Mouse (Mus musculus): ENCODE data around the gene Lrp1. TPM values are rescaled to one million over a fixed set of nuclear protein-coding genes. Genes with fewer than 3 reads are reported as not detected.
A peak's percentile ranks its signal among the peaks of the same experiment; 100 is the strongest.

Lrp1 gene
- polyA plus RNA-seq, 2 experiments: 146 to 261 TPM

DNA sequence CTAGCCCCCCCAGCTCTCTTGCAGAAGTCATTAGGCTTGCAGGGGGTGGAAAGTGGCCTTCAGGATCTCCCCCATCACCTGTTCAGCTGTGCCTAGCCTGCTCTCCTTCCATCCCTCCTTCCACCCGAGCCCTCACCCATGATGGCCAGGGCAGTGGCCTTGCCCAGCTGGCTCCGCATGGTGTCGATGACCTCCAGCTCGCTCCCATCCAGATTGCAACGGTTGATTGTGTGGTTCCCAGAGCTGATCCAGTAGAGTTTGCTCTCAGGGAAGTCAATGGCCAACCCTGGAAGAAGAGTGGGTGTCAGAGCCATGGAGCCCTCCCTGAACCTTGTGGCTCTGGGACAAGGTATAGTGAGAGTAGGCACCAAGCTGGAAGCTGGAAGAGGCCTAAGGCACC lies 48.7 kb downstream of the Lrp1 start:
- WGBS: 92% methylated on average over 5 of the region's 5 CpGs
- ATAC-seq (ENCODE audit: low FRiP score, low read depth) (no peak), DNase-seq (ENCODE audit: low spot score) (no peak)
- Histone ChIP-seq H3K27ac (replicated peaks; ENCODE audit: low read depth, low read length) (no peak overlapping the region), H3K9ac (ENCODE audit: low read depth, low read length, severe bottlenecking) (no peak overlapping the region), H3K9me3 (ENCODE audit: control insufficient read depth, low read length) (no peaks in the 10 kb centered on the region), H3K36me3 (ENCODE audit: control insufficient read depth, insufficient read depth, low read length) (peaks cover 89% of the 10 kb centered on the region), H3K27me3 (ENCODE audit: control insufficient read depth, insufficient read depth, low read length) (no peaks in the 10 kb centered on the region), H3K4me3 (replicated peaks; ENCODE audit: low read length) (no peak overlapping the region), H3K4me1 (ENCODE audit: control insufficient read depth, insufficient read depth, low read length) (no peaks in the 10 kb centered on the region), H3K4me2 (replicated peaks; ENCODE audit: low read depth, low read length, severe bottlenecking) (no peak overlapping the region)
- no peak for TF ChIP-seq POLR2A (IDR thresholded peaks at IDR 0.05; ENCODE audit: borderline replicate concordance, extremely low read depth, insufficient read depth, insufficient read length)

DNA sequence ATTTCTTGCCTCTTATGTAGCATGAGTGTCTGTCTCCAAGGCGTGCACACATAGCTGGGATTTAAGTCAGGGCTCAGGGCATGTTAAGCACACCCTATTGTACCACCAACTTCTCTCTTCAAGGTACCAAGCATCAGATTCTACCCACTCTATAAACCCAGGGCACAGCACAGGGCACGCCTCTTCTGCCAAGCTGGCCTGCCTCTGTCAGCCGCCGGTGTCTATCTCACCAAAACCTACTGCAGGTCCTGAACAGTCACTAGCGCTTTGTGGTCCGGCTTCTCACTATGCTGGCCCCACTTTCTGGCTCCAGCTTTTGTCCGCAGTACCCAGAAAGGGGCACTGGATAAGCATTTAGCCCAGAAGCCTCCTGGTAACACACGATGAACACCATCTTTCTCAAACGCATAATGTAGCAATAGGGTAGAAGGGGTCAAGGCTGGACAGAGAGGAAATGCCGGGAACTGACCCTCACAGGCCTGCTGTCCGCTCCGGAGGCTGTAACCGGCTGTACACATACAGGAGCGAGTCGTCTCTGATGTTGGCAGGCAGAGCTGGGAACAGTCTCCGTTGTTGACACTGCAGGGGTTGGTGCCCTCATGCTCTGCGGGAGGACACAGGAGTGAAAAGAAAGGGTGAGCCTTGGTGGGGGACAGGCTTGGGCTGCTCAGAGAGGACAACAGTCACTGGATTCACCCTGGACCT lies 49.9 kb downstream of the Lrp1 start:
- H3K4me2 ChIP-seq (replicated peaks; ENCODE audit: low read depth, low read length, severe bottlenecking): no peak overlapping the region
- DNase-seq (ENCODE audit: low spot score) (no peak), ATAC-seq (ENCODE audit: low FRiP score, low read depth) (no peak)
- peaks cover 89% of the 10 kb centered on the region for H3K36me3 ChIP-seq (ENCODE audit: control insufficient read depth, insufficient read depth, low read length)
- H3K9ac ChIP-seq (ENCODE audit: low read depth, low read length, severe bottlenecking): no peak overlapping the region
- no peaks in the 10 kb centered on the region for H3K27me3 ChIP-seq (ENCODE audit: control insufficient read depth, insufficient read depth, low read length)
- no peaks in the 10 kb centered on the region for H3K4me1 ChIP-seq (ENCODE audit: control insufficient read depth, insufficient read depth, low read length)
- H3K9me3 ChIP-seq (ENCODE audit: control insufficient read depth, low read length): no peaks in the 10 kb centered on the region
- no peak overlapping the region for H3K4me3 ChIP-seq (replicated peaks; ENCODE audit: low read length)
- TF ChIP-seq POLR2A (IDR thresholded peaks at IDR 0.05; ENCODE audit: borderline replicate concordance, extremely low read depth, insufficient read depth, insufficient read length): no peak
- 88% methylated on average over 17 of the region's 17 CpGs for WGBS
- H3K27ac ChIP-seq (replicated peaks; ENCODE audit: low read depth, low read length): no peak overlapping the region

DNA sequence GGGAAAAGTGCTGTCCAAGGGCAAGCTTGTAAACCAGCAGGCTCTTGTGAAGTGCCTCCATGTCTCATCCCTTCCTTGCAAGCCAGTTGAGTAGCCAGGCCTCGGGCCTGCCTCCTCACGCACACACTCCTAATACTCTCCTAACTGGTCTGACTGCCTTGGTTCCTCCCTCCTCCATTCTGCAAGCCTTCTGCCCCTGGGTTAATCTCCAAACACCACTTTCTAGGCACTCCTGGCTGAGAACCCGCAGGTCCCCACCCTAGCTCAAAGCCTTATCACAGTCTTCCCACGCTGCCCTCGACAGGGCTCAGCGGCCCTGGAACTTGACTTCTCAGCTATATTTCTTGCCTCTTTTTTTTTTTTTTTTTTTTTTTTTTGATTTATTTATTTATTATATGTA lies 50.6 kb downstream of the Lrp1 start:
- WGBS: 67% methylated on average over 6 of the region's 6 CpGs
- Histone ChIP-seq H3K4me1 (ENCODE audit: control insufficient read depth, insufficient read depth, low read length) (no peaks in the 10 kb centered on the region), H3K4me2 (replicated peaks; ENCODE audit: low read depth, low read length, severe bottlenecking) (no peak overlapping the region), H3K9me3 (ENCODE audit: control insufficient read depth, low read length) (no peaks in the 10 kb centered on the region), H3K9ac (ENCODE audit: low read depth, low read length, severe bottlenecking) (no peak overlapping the region), H3K27ac (replicated peaks; ENCODE audit: low read depth, low read length) (no peak overlapping the region), H3K4me3 (replicated peaks; ENCODE audit: low read length) (no peak overlapping the region), H3K36me3 (ENCODE audit: control insufficient read depth, insufficient read depth, low read length) (peaks cover 86% of the 10 kb centered on the region), H3K27me3 (ENCODE audit: control insufficient read depth, insufficient read depth, low read length) (no peaks in the 10 kb centered on the region)
- ATAC-seq (ENCODE audit: low FRiP score, low read depth): no peak
- DNase-seq (ENCODE audit: low spot score): no peak
- no peak for TF ChIP-seq POLR2A (IDR thresholded peaks at IDR 0.05; ENCODE audit: borderline replicate concordance, extremely low read depth, insufficient read depth, insufficient read length)

DNA sequence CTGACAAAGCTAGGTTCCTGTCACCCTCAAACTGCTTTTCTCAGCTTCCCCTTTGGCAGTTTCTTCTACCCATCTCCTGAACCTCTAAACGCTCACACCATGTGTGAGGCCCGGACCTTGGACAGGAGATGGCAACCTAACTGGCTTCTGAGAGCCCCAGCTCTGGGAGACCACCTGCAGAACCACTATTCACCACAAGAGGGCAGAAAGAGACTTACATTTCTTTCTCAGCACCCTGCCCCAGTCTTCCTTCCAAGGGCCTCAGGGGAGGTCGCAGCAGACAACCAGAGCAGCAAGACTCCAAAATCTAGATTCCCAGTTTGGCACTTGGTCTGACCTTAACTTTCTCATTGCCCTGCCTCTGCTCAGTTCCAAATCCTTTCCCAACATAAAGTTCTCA lies 51.5 kb downstream of the Lrp1 start:
- ATAC-seq (ENCODE audit: low FRiP score, low read depth): 0 out of 2 replicates have a peak, but pooled peaks have one; percentile 45
- 46% methylated on average over 3 of the region's 3 CpGs for WGBS
- Histone ChIP-seq H3K4me1 (ENCODE audit: control insufficient read depth, insufficient read depth, low read length) (no peaks in the 10 kb centered on the region), H3K27ac (replicated peaks; ENCODE audit: low read depth, low read length) (no peak overlapping the region), H3K27me3 (ENCODE audit: control insufficient read depth, insufficient read depth, low read length) (no peaks in the 10 kb centered on the region), H3K9me3 (ENCODE audit: control insufficient read depth, low read length) (no peaks in the 10 kb centered on the region), H3K36me3 (ENCODE audit: control insufficient read depth, insufficient read depth, low read length) (peaks cover 85% of the 10 kb centered on the region), H3K4me2 (replicated peaks; ENCODE audit: low read depth, low read length, severe bottlenecking) (no peak overlapping the region), H3K4me3 (replicated peaks; ENCODE audit: low read length) (no peak overlapping the region), H3K9ac (ENCODE audit: low read depth, low read length, severe bottlenecking) (no peak overlapping the region)
- peak; percentile 86 for DNase-seq (ENCODE audit: low spot score)
- no peak for TF ChIP-seq POLR2A (IDR thresholded peaks at IDR 0.05; ENCODE audit: borderline replicate concordance, extremely low read depth, insufficient read depth, insufficient read length)

DNA sequence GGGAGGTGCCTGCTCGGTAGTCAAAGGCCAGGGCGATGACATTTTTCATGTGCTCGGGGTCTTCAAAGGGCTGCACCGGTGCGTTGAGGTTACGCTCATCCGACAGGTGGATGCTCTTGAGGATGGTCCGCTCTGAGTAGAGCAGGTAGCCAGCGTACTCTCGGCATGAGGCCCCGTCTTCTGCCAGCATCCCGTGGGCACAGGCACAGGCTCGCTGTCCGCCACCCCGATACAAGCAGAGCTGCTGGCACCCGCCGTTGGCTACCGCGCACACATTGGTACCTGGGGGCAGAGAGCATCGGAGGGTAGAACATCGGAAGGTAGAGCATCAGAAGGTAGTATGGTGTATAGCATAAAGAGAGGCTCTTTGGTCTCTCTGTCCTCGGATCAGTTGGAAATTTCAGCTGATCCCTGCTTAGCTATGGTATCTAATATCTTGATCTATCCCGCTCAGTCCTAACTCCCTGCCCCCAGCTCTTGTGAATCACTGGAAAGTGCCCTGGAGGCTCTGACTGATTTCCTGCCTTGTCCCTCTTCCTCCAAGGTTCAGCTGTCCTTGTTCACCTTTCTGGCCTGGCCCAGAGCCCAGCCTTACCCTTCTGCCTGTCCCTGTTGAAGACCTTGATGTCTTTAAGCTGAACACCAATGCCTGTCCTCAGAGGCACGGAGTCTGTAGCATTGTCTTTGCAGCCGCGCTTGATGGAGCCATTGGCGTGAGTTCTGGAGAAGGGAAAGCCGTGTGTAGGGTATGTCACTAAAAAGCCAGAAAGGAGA lies 54.2 kb downstream of the Lrp1 start:
- H3K36me3 ChIP-seq (ENCODE audit: control insufficient read depth, insufficient read depth, low read length): peaks cover 85% of the 10 kb centered on the region
- no peak for DNase-seq (ENCODE audit: low spot score)
- WGBS: 95% methylated on average over 28 of the region's 28 CpGs
- H3K4me3 ChIP-seq (replicated peaks; ENCODE audit: low read length): no peak overlapping the region
- no peak overlapping the region for H3K4me2 ChIP-seq (replicated peaks; ENCODE audit: low read depth, low read length, severe bottlenecking)
- no peak for ATAC-seq (ENCODE audit: low FRiP score, low read depth)
- no peaks in the 10 kb centered on the region for H3K9me3 ChIP-seq (ENCODE audit: control insufficient read depth, low read length)
- H3K4me1 ChIP-seq (ENCODE audit: control insufficient read depth, insufficient read depth, low read length): no peaks in the 10 kb centered on the region
- TF ChIP-seq POLR2A (IDR thresholded peaks at IDR 0.05; ENCODE audit: borderline replicate concordance, extremely low read depth, insufficient read depth, insufficient read length): no peak
- no peaks in the 10 kb centered on the region for H3K27me3 ChIP-seq (ENCODE audit: control insufficient read depth, insufficient read depth, low read length)
- H3K9ac ChIP-seq (ENCODE audit: low read depth, low read length, severe bottlenecking): no peak overlapping the region
- no peak overlapping the region for H3K27ac ChIP-seq (replicated peaks; ENCODE audit: low read depth, low read length)
